Mouse (Mus musculus) midbrain, embryonic 11.5 days (tissue): ENCODE results near the gene Mfsd11. TPM values are rescaled to one million over a fixed set of nuclear protein-coding genes. Genes with fewer than 3 reads are reported as not detected.
A peak's percentile ranks its signal among the peaks of the same experiment; 100 is the strongest.

ENCODE experiments used
- ATAC-seq: fragments of 200-750 bp; cut with Nextera tagmentation; 2 replicates; pipeline ENCODE4 v1.8.0; 2017; ENCODE audit warnings: moderate TSS enrichment, moderate library complexity; ENCODE audit not compliant: low FRiP score
- DNase-seq: peaks from one replicate; pipeline ENCODE4 v3.0.0; 2015; ENCODE audit warnings: low spot score; ENCODE audit errors: missing footprints
- H3K27ac ChIP-seq: fragments of 300-500 bp; sonication (generic); 2 replicates; pipeline ENCODE4 v1.5.1; 2014; ENCODE audit warnings: low read depth, low read length
- H3K27me3 ChIP-seq: fragments of 300-500 bp; sonication (generic); 2 replicates; pipeline ENCODE4 v1.6.1; 2014; ENCODE audit warnings: mild to moderate bottlenecking, low read length, moderate library complexity, mixed read lengths; ENCODE audit not compliant: control insufficient read depth, insufficient read depth
- H3K36me3 ChIP-seq: fragments of 300-500 bp; sonication (generic); 2 replicates; pipeline ENCODE4 v1.6.1; 2014; ENCODE audit warnings: mild to moderate bottlenecking, low read length, moderate library complexity, mixed read lengths; ENCODE audit not compliant: control insufficient read depth, insufficient read depth
- H3K4me1 ChIP-seq: fragments of 300-500 bp; sonication (generic); 2 replicates; pipeline ENCODE4 v1.6.1; 2014; ENCODE audit warnings: low read length; ENCODE audit not compliant: control insufficient read depth, insufficient read depth
- H3K4me2 ChIP-seq: fragments of 300-500 bp; sonication (generic); 2 replicates; pipeline ENCODE4 v1.6.1; 2014; ENCODE audit warnings: mild to moderate bottlenecking, moderate library complexity
- H3K4me3 ChIP-seq: fragments of 300-500 bp; sonication (generic); 2 replicates; pipeline ENCODE4 v1.5.1; 2014; ENCODE audit warnings: low read depth, low read length
- H3K9ac ChIP-seq: fragments of 300-500 bp; sonication (generic); 2 replicates; pipeline ENCODE4 v1.6.1; 2014; ENCODE audit warnings: low read length
- H3K9me3 ChIP-seq: fragments of 300-500 bp; sonication (generic); 2 replicates; pipeline ENCODE4 v1.6.1; 2016; ENCODE audit warnings: low read length; ENCODE audit not compliant: control insufficient read depth
- WGBS: fragments of 180-500 bp; shearing (Covaris S2); extraction: QIAGEN DNeasy Blood & Tissue Kit; methylation state at CpG from one replicate; pipeline ENCODE4 v1.1.7; 2014; 5-methylcytosine and 5-hydroxymethylcytosine counted together
- polyA plus RNA-seq: library from polyadenylated mRNA; unstranded; fragments of >200 nt; fragmentation: Nextera tagmentation; extraction: Ambion mirVana; gene quantifications from 2 replicates; pipeline ENCODE4 v1.2.1, GENCODE M21; 2014

Gene Mfsd11
- polyA plus RNA-seq, 1 experiment from 2014 or later, result 30.3 TPM

DNA sequence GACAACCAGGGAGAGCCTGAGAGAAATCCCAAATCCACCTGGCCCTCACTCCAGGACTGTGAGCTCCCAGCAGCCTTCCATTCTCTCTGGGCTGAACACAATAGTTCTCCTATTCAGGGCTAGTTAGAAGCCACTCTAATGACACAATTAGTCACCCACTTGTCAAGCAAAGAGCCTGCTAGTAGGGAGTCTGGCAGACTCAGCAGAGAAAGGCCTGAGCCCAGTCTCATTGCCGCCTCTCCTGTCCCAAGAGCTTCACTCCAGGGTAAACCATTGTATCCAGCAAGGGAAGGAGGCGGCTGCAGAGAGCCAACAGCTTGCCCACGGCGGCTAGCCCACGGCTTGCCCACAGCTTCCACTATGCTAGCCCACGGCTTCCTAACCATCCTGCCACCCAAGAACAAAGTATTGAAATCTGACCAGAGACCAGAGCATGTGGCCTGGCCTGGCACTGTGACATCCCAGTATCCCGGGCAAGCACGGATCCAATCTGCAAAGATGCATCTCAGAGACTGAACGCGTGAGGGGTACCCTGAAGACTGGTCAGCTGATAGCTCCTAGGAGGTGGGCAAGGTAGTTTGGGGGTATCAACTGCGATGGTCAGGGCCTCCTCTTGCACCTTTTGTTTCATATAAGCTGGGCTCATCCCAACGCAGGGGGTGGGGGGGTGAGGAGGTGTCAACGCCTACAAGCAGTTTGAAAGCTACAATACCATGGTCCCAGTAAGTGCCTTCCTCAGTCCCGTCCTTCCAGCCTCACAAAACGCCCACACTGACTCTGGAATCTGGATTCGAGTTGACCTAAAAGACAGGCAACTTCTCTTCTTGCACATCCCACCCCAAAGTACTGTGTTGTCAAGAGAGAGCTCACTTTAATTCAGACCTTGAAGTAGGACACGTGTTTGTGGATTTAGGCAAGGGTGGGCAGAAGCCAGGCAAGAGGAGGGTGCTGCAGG lies 25.4 kb upstream of the Mfsd11 start:
- peak; percentile 94 for DNase-seq
- H3K27ac ChIP-seq, result peak overlapping the region; percentile 30; the same call in 1 of the 2 replicates
- ATAC-seq, result no peak
- H3K27me3 ChIP-seq, result no peaks in the 10 kb centered on the region
- peak overlapping the region; percentile 67 for H3K4me3 ChIP-seq
- 11% methylated on average over 17 of the region's 17 CpGs for WGBS
- peak overlapping the region; percentile 86 for H3K9ac ChIP-seq
- no peaks in the 10 kb centered on the region for H3K9me3 ChIP-seq
- peak overlapping the region; percentile 91 for H3K4me2 ChIP-seq
- peaks cover 29% of the 10 kb centered on the region for H3K4me1 ChIP-seq
- H3K36me3 ChIP-seq, result peaks cover 3% of the 10 kb centered on the region; the same call in 1 of the 2 replicates

DNA sequence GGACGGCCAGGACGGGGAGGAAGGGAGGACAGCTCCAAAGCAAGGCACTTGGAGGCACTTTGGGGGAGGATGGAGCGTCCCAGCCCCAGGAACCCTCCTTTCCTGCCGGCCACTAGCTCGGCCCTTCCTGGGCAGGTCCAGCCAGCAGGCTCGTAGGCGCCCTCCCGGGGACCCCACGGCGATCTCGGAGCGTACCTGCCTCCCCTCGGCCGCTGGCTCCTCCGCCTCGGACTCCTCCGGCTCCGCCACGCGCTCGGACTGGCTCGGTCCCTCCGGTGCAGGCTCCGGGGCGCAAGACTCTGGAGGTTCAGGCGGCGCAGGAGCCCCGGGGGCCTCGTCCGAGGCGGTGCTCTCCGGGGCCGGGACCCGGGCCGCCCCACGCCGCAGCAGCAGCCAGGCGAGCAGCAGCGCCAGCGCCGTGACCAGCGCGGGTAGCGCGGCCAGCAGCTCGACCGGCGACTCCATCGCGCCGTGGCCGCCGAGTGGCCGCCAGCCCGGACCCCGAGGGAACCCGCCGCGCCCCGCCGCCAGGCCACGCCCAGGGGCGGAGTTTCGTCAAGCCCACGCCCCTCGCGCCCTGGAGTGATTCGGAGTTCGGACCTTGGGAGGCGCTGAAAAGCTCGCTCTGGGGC lies 24.6 kb upstream of the Mfsd11 start, which contains the start of gene Mxra7:
Gene Mxra7 (minus strand): TSS at position 513 of the 632 bp plus-strand sequence.
- under 1% methylated on average over 61 of the region's 71 CpGs for WGBS
- ATAC-seq, result peak; percentile 73

DNA sequence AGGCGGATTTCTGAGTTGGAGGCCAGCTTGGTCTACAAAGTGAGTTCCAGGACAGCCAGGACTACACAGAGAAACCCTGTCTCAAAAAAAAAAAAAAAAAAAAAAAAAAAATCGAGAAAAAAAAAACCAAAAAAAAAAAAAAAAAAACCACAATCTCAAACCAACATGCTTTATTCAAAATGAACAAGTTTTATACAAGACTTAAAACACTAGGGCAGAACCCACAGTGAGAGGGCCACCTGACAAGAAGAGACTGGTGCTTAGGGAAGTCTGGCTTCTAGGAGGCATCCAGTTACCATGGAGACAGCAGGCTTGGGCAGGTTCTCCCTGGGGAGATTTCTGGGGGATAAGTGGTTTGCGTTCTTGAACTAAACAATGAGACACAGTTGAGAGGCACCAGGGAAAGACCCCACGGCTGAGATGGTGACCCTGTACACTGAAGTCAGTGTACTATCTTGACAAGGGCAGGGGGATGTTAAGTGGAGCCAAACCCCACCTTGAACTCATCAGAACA lies 20.0 kb upstream of the Mfsd11 start:
- Histone ChIP-seq H3K4me2 (no peak overlapping the region), H3K27me3 (no peaks in the 10 kb centered on the region), H3K9me3 (no peaks in the 10 kb centered on the region), H3K9ac (no peak overlapping the region), H3K4me3 (no peak overlapping the region), H3K27ac (no peak overlapping the region), H3K4me1 (peaks cover 14% of the 10 kb centered on the region), H3K36me3 (peaks cover 28% of the 10 kb centered on the region)
- DNase-seq (no peak), ATAC-seq (no peak)
- WGBS, result 33% methylated on average over 4 of the region's 4 CpGs

More for the DNA sequence above, 24.6 kb upstream of the Mfsd11 start, which contains the start of gene Mxra7:
- Histone ChIP-seq H3K9me3 (no peaks in the 10 kb centered on the region), H3K9ac (peak within 1 kb of the TSS; percentile 86), H3K27me3 (no peaks in the 10 kb centered on the region), H3K4me1 (peaks cover 31% of the 10 kb centered on the region), H3K36me3 (peaks cover 3% of the 10 kb centered on the region; the same call in 1 of the 2 replicates), H3K4me3 (peak within 1 kb of the TSS; percentile 67), H3K4me2 (peak within 1 kb of the TSS; percentile 91), H3K27ac (peak within 1 kb of the TSS; percentile 30; the same call in 1 of the 2 replicates)
- peak; percentile 97 for DNase-seq

DNA sequence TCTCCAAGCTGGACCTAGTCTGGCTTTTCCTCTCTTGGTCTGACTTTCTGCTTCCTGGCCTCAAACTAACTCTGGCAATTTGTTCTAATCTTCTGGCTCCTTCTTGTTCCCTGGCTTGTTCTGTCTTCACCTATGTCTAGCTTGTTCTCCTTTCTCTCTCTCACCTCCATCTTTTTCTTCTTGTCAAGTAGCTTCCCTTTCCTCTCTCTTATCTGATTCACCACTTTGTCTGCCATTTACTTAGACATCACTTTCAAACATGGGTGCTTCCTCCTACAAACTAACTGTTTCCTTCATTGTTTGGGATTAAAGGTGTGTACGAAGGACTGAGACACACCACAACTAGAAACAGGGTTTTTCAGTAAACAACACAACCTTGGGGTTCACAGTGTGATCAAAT lies 17.3 kb upstream of the Mfsd11 start:
- Histone ChIP-seq H3K9me3 (no peaks in the 10 kb centered on the region), H3K36me3 (peaks cover 47% of the 10 kb centered on the region), H3K27me3 (no peaks in the 10 kb centered on the region), H3K4me3 (no peak overlapping the region), H3K9ac (no peak overlapping the region), H3K27ac (no peak overlapping the region), H3K4me2 (no peak overlapping the region), H3K4me1 (peaks cover 11% of the 10 kb centered on the region)
- 93% methylated on average over 1 of the region's 1 CpGs for WGBS
- ATAC-seq, result no peak
- no peak for DNase-seq

DNA sequence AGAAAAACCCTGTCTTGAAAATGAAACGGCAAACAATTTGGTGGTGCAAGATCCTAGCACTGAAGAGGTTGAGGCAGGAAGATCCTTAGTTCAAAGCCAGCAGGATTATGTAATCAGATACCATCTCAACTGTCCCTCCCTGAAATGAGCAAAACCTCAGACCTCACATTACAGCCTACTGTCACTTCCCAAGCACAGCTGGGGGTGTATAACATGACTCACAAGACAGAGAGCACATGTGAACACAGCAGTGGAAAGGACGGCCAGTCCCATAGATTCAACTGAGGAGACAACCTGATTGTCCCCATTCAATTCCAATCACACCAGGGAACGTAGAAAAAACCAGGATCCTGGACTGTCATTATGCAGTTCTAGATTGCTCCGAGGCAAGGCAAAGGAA lies 16.0 kb upstream of the Mfsd11 start:
- 91% methylated on average over 4 of the region's 4 CpGs for WGBS
- no peak overlapping the region for H3K27ac ChIP-seq
- H3K27me3 ChIP-seq, result no peaks in the 10 kb centered on the region
- H3K36me3 ChIP-seq, result peaks cover 52% of the 10 kb centered on the region
- H3K4me3 ChIP-seq, result no peak overlapping the region
- H3K9me3 ChIP-seq, result no peaks in the 10 kb centered on the region
- peaks cover 24% of the 10 kb centered on the region for H3K4me1 ChIP-seq
- no peak overlapping the region for H3K9ac ChIP-seq
- no peak for ATAC-seq
- H3K4me2 ChIP-seq, result no peak overlapping the region
- DNase-seq, result no peak

DNA sequence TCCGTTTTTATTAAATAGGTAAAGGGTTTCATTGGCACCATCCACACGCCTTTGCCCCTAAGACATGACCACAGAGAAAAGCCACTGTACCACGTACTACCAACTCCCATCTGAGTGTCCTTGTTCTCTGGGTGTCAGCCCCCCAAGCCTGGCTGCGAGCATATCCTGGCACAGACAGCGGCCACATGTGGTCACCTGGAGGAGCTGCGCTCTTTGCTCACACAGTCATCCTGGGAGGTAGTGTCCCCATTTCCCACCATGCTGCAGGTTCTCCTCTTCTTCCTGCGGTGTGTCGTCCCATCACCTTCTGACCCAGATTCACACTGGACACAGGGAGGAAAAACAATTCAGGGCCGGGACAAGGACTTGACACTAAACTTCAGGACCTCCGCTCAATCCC lies 14.8 kb upstream of the Mfsd11 start:
- H3K36me3 ChIP-seq, result peaks cover 52% of the 10 kb centered on the region
- H3K9me3 ChIP-seq, result no peaks in the 10 kb centered on the region
- no peak overlapping the region for H3K9ac ChIP-seq
- no peak overlapping the region for H3K4me2 ChIP-seq
- no peak overlapping the region for H3K27ac ChIP-seq
- no peaks in the 10 kb centered on the region for H3K27me3 ChIP-seq
- H3K4me3 ChIP-seq, result no peak overlapping the region
- DNase-seq (no peak), ATAC-seq (no peak)
- WGBS, result 95% methylated on average over 10 of the region's 10 CpGs
- H3K4me1 ChIP-seq, result peaks cover 28% of the 10 kb centered on the region

DNA sequence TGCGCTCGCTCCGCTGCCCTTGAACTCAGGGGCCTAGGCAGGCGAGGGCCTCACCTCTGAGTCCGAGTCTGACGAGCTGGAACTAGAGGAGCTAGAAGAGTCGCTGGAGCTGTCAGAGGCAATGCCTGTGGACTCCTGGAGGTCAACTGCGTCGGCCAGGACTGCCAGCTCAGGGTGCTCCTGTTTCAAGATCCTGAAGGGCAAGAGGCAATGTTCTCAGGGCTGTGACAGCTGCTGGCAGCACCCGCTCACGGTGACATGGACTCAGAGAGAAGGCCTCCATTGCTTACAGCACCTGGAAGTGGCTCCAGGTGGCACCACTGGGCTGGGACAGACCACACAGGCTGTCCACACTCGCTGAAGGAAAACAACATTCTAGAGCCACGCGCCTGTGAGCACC lies 13.3 kb upstream of the Mfsd11 start:
- Histone ChIP-seq H3K27me3 (no peaks in the 10 kb centered on the region), H3K9me3 (no peaks in the 10 kb centered on the region), H3K4me2 (no peak overlapping the region), H3K4me3 (no peak overlapping the region), H3K4me1 (peaks cover 25% of the 10 kb centered on the region), H3K9ac (no peak overlapping the region), H3K27ac (no peak overlapping the region), H3K36me3 (peaks cover 51% of the 10 kb centered on the region)
- no peak for DNase-seq
- 90% methylated on average over 14 of the region's 14 CpGs for WGBS
- ATAC-seq, result no peak

DNA sequence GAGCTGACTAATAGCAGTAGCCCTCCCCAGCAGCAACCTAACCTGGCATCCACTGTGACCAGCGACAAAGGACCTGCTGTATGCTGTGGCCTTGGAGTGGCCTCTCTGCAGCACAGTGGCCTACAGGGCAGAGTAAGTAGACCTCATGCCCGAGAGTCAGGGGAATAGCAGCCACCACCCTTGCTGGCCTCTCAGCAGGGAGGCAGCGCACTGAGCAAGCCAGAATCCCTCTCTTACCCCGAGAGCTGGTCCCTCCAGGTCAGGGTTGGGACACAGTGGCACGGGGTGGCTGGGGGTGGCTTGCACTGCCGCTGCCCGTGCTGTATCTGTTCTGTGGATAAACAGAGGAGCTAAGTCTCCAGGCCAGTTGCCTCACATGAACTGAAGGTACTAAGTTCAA lies 12.6 kb upstream of the Mfsd11 start:
- Histone ChIP-seq H3K27ac (no peak overlapping the region), H3K4me1 (peaks cover 32% of the 10 kb centered on the region), H3K9ac (peak overlapping the region; percentile 16; the same call in 1 of the 2 replicates), H3K27me3 (no peaks in the 10 kb centered on the region), H3K4me3 (no peak overlapping the region), H3K36me3 (peaks cover 45% of the 10 kb centered on the region), H3K9me3 (no peaks in the 10 kb centered on the region), H3K4me2 (no peak overlapping the region)
- WGBS, result 92% methylated on average over 7 of the region's 7 CpGs
- DNase-seq, result no peak
- ATAC-seq, result no peak
